Mouse (Mus musculus): Measurements from ENCODE around the gene Dpp9.

DNA sequence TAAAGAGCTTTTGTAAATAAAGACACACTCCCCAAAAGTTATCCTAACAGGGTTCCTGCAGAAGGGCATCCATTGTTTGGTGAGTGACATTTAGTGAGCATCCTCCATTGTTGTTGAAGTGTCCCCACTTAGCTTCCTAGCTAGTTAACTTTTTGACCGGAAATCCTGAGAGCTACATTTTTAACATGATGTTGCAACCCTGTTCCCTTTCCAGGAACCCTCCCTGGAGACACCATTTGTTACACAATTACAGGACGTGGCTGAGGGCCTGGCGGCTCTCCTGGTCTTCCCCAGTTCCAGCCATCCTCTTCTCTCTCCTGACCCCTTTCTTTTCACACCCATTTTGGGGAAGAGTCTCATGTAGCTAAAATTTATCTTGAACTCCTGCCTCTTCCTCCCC lies 1.1 kb upstream of the Dpp9 start:
- TF ChIP-seq POLR2A (IDR thresholded peaks at IDR 0.05; ENCODE audit: extremely low read depth, insufficient read depth, low read length) = no peak
- no peak for TF ChIP-seq CTCF (IDR thresholded peaks at IDR 0.05; ENCODE audit: low read depth, low read length)

All from liver, adult 2 months (tissue).